Mouse (Mus musculus) forebrain, embryonic 16.5 days (tissue): ENCODE data around the gene Oas1c. TPM values are rescaled to one million over a fixed set of nuclear protein-coding genes. Genes with fewer than 3 reads are reported as not detected.

ENCODE experiments used
- ATAC-seq: fragments of 200-750 bp; cut with Nextera tagmentation; 2 replicates; pipeline ENCODE4 v1.8.0; 2017; ENCODE audit warnings: mild to moderate bottlenecking, moderate library complexity
- H3K27ac ChIP-seq: fragments of 300-500 bp; sonication (generic); 2 replicates; pipeline ENCODE4 v1.5.1; 2014; ENCODE audit warnings: low read length, control low read depth
- H3K27me3 ChIP-seq: fragments of 300-500 bp; sonication (generic); replicated peaks from 2 replicates; pipeline ENCODE4 v1.6.1; 2014; ENCODE audit warnings: low read length; ENCODE audit not compliant: control insufficient read depth, insufficient read depth
- H3K36me3 ChIP-seq: fragments of 300-500 bp; sonication (generic); 2 replicates; pipeline ENCODE4 v1.6.1; 2014; ENCODE audit not compliant: control insufficient read depth, insufficient read depth
- H3K4me1 ChIP-seq: fragments of 300-500 bp; sonication (generic); replicated peaks from 2 replicates; pipeline ENCODE4 v1.6.1; 2014; ENCODE audit warnings: low read length; ENCODE audit not compliant: control insufficient read depth, insufficient read depth
- H3K4me2 ChIP-seq: fragments of 300-500 bp; sonication (generic); 2 replicates; pipeline ENCODE4 v1.6.1; 2014; ENCODE audit warnings: mild to moderate bottlenecking, low read length, control low read depth
- H3K4me3 ChIP-seq: fragments of 300-500 bp; sonication (generic); replicated peaks from 2 replicates; pipeline ENCODE4 v1.5.1; 2014; ENCODE audit warnings: mild to moderate bottlenecking, low read length, control low read depth
- H3K9ac ChIP-seq: fragments of 300-500 bp; sonication (generic); replicated peaks from 2 replicates; pipeline ENCODE4 v1.6.1; 2014; ENCODE audit warnings: low read depth, low read length, control low read depth
- H3K9me3 ChIP-seq: fragments of 300-500 bp; sonication (generic); 2 replicates; pipeline ENCODE4 v1.6.1; 2016; ENCODE audit warnings: low read length; ENCODE audit not compliant: control insufficient read depth
- WGBS: fragments of 180-500 bp; shearing (Covaris S2); extraction: QIAGEN DNeasy Blood & Tissue Kit; methylation state at CpG from one replicate; pipeline ENCODE4 v1.1.7; 2014; 5-methylcytosine and 5-hydroxymethylcytosine counted together
- polyA plus RNA-seq: library from polyadenylated mRNA; unstranded; fragments of >200 nt; fragmentation: Nextera tagmentation; extraction: Ambion mirVana; gene quantifications from 2 replicates; pipeline ENCODE4 v1.2.1, GENCODE M21; 2015

The Oas1c gene
- 0.32 and 0.34 TPM in 2 replicates for polyA plus RNA-seq

- peak within 1 kb of the TSS; percentile 49 for H3K4me2 ChIP-seq
- H3K36me3 ChIP-seq: no peaks in the 10 kb centered on the region
- H3K9me3 ChIP-seq: no peaks in the 10 kb centered on the region
- peaks cover 4% of the 10 kb centered on the region; the same call in 1 of the 2 replicates for H3K4me1 ChIP-seq
- H3K27me3 ChIP-seq: no peaks in the 10 kb centered on the region
- H3K4me3 ChIP-seq: peak within 1 kb of the TSS; percentile 32
- H3K9ac ChIP-seq: peak within 1 kb of the TSS; percentile 52
- ATAC-seq: peak; percentile 92
- 6% methylated on average over 18 of the region's 18 CpGs for WGBS
- H3K27ac ChIP-seq: no peak within 1 kb of the TSS
Observed at GRCm38 (mm10) chr5:120811951-120812819, at the start of gene Oas1c. Gene Oas1c, minus strand, starts transcription at chr5:120812514.

- H3K4me1 ChIP-seq: no peaks in the 10 kb centered on the region
- H3K9ac ChIP-seq: no peak within 1 kb of the TSS
- H3K27ac ChIP-seq: no peak within 1 kb of the TSS
- H3K9me3 ChIP-seq: no peaks in the 10 kb centered on the region
- ATAC-seq: no peak
- 52% methylated on average over 4 of the region's 4 CpGs for WGBS
- no peak within 1 kb of the TSS for H3K4me3 ChIP-seq
- H3K4me2 ChIP-seq: no peak within 1 kb of the TSS
- no peaks in the 10 kb centered on the region for H3K36me3 ChIP-seq
- H3K27me3 ChIP-seq: no peaks in the 10 kb centered on the region
Observed at GRCm38 (mm10) chr5:120861121-120861520, 48.8 kb upstream of the Oas1c start, which contains the start of gene Oas1h. Gene Oas1h, plus strand, starts transcription at chr5:120861421.

GRCm38 (mm10) chr5:120859241-120859640, 46.9 kb upstream of the Oas1c start:
- Histone ChIP-seq H3K4me3 (no peak overlapping the region), H3K27me3 (no peaks in the 10 kb centered on the region), H3K4me2 (no peak overlapping the region), H3K27ac (no peak overlapping the region), H3K4me1 (no peaks in the 10 kb centered on the region), H3K9ac (no peak overlapping the region), H3K9me3 (peaks cover 6% of the 10 kb centered on the region), H3K36me3 (no peaks in the 10 kb centered on the region)
- WGBS: 81% methylated on average over 2 of the region's 2 CpGs
- ATAC-seq: no peak

- H3K36me3 ChIP-seq: no peaks in the 10 kb centered on the region
- H3K27me3 ChIP-seq: no peaks in the 10 kb centered on the region
- H3K4me2 ChIP-seq: no peak overlapping the region
- H3K4me1 ChIP-seq: no peaks in the 10 kb centered on the region
- no peak overlapping the region for H3K4me3 ChIP-seq
- whole genome bisulfite sequencing: 67% methylated on average over 3 of the region's 3 CpGs
- H3K9me3 ChIP-seq: peaks cover 7% of the 10 kb centered on the region
- ATAC-seq: no peak
- no peak overlapping the region for H3K9ac ChIP-seq
- no peak overlapping the region for H3K27ac ChIP-seq
Observed at GRCm38 (mm10) chr5:120849601-120850136, 37.4 kb upstream of the Oas1c start.

- no peak for ATAC-seq
Observed at GRCm38 (mm10) chr5:120847067-120847466, 34.8 kb upstream of the Oas1c start, which contains the start of gene Oas1f. Gene Oas1f, plus strand, starts transcription at chr5:120847367.

GRCm38 (mm10) chr5:120844713-120845112, 32.4 kb upstream of the Oas1c start:
- Histone ChIP-seq H3K27me3 (no peaks in the 10 kb centered on the region), H3K4me1 (no peaks in the 10 kb centered on the region), H3K4me3 (no peak overlapping the region), H3K9me3 (0 out of 2 replicates have a peak, but pooled peaks cover 2% of the 10 kb centered on the region), H3K27ac (peak overlapping the region; percentile 28; the same call in 1 of the 2 replicates), H3K9ac (no peak overlapping the region), H3K36me3 (no peaks in the 10 kb centered on the region), H3K4me2 (no peak overlapping the region)
- ATAC-seq: peak; percentile 69; the same call in 1 of the 2 replicates
- WGBS: 38% methylated on average over 3 of the region's 3 CpGs

More at GRCm38 (mm10) chr5:120847067-120847466, 34.8 kb upstream of the Oas1c start, which contains the start of gene Oas1f:
- Histone ChIP-seq H3K9ac (no peak within 1 kb of the TSS), H3K27me3 (no peaks in the 10 kb centered on the region), H3K36me3 (no peaks in the 10 kb centered on the region), H3K9me3 (0 out of 2 replicates have a peak, but pooled peaks cover 2% of the 10 kb centered on the region), H3K4me2 (no peak within 1 kb of the TSS), H3K4me3 (no peak within 1 kb of the TSS), H3K27ac (no peak within 1 kb of the TSS), H3K4me1 (no peaks in the 10 kb centered on the region)
- 77% methylated on average over 4 of the region's 4 CpGs for WGBS

- no peaks in the 10 kb centered on the region for H3K27me3 ChIP-seq
- no peak overlapping the region for H3K9ac ChIP-seq
- no peak overlapping the region for H3K27ac ChIP-seq
- H3K4me1 ChIP-seq: peaks cover 9% of the 10 kb centered on the region
- H3K4me3 ChIP-seq: no peak overlapping the region
- no peak for ATAC-seq
- 13% methylated on average over 8 of the region's 8 CpGs for WGBS
- no peaks in the 10 kb centered on the region for H3K36me3 ChIP-seq
- no peaks in the 10 kb centered on the region for H3K9me3 ChIP-seq
- H3K4me2 ChIP-seq: no peak overlapping the region
Observed at GRCm38 (mm10) chr5:120836731-120837585, 24.6 kb upstream of the Oas1c start.

GRCm38 (mm10) chr5:120833335-120834280, 21.3 kb upstream of the Oas1c start:
- Histone ChIP-seq H3K9ac (no peak overlapping the region), H3K4me3 (no peak overlapping the region), H3K36me3 (no peaks in the 10 kb centered on the region), H3K4me1 (peaks cover 9% of the 10 kb centered on the region), H3K9me3 (no peaks in the 10 kb centered on the region), H3K27ac (no peak overlapping the region), H3K4me2 (peak overlapping the region; percentile 28; the same call in 1 of the 2 replicates), H3K27me3 (no peaks in the 10 kb centered on the region)
- 6% methylated on average over 17 of the region's 17 CpGs for WGBS
- no peak for ATAC-seq
